Mouse (Mus musculus): ENCODE data around the gene Iffo2. TPM values are rescaled to one million over a fixed set of nuclear protein-coding genes. Genes with fewer than 3 reads are reported as not detected.

Gene Iffo2
- polyA plus RNA-seq, 1 experiment from 2014 or later = 3.6 TPM

GRCm38 (mm10) chr4:139614524-139615260 is 84.3 kb downstream of the Iffo2 start:
- no peaks in the 10 kb centered on the region for H3K9me3 ChIP-seq
- H3K9ac ChIP-seq = no peak overlapping the region
- no peak overlapping the region for H3K27ac ChIP-seq
- H3K4me3 ChIP-seq = no peak overlapping the region
- H3K4me2 ChIP-seq = no peak overlapping the region
- H3K36me3 ChIP-seq = peaks cover 28% of the 10 kb centered on the region
- no peaks in the 10 kb centered on the region for H3K27me3 ChIP-seq
- H3K4me1 ChIP-seq = peaks cover 22% of the 10 kb centered on the region; the same call in 1 of the 2 replicates
- ATAC-seq (ENCODE audit: borderline replicate concordance, extremely low read depth, low FRiP score, low TSS enrichment) = no peak
- 82% methylated on average over 21 of the region's 21 CpGs for WGBS

DNA sequence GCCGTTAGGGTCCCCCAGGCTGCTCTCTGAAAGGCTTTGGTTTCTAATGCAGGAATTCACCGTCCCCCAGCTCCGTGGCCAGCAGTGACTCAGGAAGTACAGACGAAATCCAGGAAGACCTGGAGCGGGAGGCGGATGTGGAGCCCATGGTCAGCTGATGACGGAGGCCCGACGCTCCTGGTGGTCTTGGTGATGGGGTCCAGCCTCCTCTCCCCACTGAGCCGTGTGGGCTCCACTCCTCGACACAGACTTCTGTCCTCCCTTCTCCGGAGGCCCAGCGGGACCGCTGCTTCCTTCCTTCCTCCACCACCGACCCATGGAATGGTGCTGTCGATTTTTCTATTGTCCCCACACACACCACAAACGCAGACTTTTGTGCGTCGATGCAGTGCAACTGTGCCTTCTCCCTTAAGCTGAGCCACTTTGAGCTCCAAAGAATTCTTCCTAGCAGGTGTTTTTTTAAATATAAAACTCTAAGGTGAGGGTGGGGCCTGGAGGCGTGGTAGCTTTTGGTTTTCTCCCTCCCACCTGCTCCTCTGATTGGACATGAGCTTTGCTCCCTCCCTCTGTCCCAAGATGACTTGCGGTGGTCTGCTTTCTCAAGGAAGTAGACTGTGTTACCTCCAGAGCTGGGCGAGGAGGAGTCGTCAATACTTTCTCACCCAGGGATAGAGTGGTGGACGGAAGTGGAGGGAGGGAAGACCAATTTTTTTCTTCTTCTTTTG is 86.1 kb downstream of the Iffo2 start:
- Histone ChIP-seq H3K27ac (peak overlapping the region; percentile 70), H3K4me1 (0 out of 2 replicates have a peak, but pooled peaks cover 13% of the 10 kb centered on the region), H3K9ac (peak overlapping the region; percentile 34), H3K27me3 (no peaks in the 10 kb centered on the region), H3K4me2 (peak overlapping the region; percentile 57), H3K9me3 (no peaks in the 10 kb centered on the region), H3K4me3 (peak overlapping the region; percentile 39), H3K36me3 (peaks cover 28% of the 10 kb centered on the region)
- WGBS = 20% methylated on average over 24 of the region's 24 CpGs
- peak; percentile 73 for ATAC-seq (ENCODE audit: borderline replicate concordance, extremely low read depth, low FRiP score, low TSS enrichment)

DNA sequence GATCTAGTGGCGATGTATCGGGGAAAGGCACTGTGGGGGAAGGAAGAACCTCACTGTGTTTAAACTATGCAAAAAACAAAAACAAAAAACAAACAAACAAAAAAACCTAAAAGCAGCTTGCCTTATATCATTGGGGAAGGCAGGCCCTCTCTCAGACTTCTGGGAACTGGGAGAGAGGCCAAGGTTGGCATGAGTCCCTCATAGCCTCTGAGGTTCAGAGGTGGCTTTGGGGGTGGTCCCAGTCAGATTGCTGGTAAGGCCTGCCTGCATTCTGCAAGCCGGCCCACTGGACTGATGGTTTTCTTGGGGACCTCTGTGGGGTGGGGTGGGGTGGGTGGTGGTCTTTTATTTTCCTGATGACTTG is 86.6 kb downstream of the Iffo2 start:
- Histone ChIP-seq H3K9ac (no peak overlapping the region), H3K4me1 (peaks cover 17% of the 10 kb centered on the region; the same call in 1 of the 2 replicates), H3K27ac (peak overlapping the region; percentile 70; the same call in 1 of the 2 replicates), H3K27me3 (no peaks in the 10 kb centered on the region), H3K4me3 (peak overlapping the region; percentile 39; the same call in 1 of the 2 replicates), H3K4me2 (peak overlapping the region; percentile 57), H3K36me3 (peaks cover 28% of the 10 kb centered on the region), H3K9me3 (no peaks in the 10 kb centered on the region)
- peak; percentile 24; the same call in 1 of the 2 replicates for ATAC-seq (ENCODE audit: borderline replicate concordance, extremely low read depth, low FRiP score, low TSS enrichment)
- WGBS = 28% methylated on average over 3 of the region's 3 CpGs

DNA sequence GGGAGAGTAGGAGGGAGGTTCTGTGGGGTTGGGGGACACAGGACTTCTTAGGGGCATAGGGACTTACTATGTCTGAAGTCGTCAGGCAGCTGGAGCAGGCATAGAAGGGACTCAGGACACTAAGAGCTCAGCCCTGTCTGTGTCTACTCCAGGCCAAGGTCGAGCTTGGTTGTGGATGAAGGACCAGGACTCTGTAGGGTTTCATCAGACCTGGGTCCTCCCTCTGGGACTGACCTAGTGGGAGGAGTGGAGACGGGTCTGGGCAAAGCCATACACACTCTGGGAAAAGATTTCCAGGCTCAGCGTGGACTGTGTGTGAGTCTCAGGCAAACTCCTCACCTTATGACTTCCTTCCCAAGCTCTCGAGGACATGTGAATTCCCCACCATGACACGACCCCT is 89.4 kb downstream of the Iffo2 start:
- Histone ChIP-seq H3K27me3 (no peaks in the 10 kb centered on the region), H3K4me3 (no peak overlapping the region), H3K9ac (no peak overlapping the region), H3K36me3 (peaks cover 10% of the 10 kb centered on the region; the same call in 1 of the 2 replicates), H3K4me2 (no peak overlapping the region), H3K4me1 (peaks cover 35% of the 10 kb centered on the region), H3K27ac (no peak overlapping the region), H3K9me3 (no peaks in the 10 kb centered on the region)
- 71% methylated on average over 6 of the region's 6 CpGs for WGBS
- no peak for ATAC-seq (ENCODE audit: borderline replicate concordance, extremely low read depth, low FRiP score, low TSS enrichment)

GRCm38 (mm10) chr4:139622373-139623282 is 92.3 kb downstream of the Iffo2 start, which contains the start of gene Aldh4a1:
TSS of gene Aldh4a1 (plus strand) at chr4:139622866.
- H3K4me2 ChIP-seq = peak within 1 kb of the TSS; percentile 85
- under 1% methylated on average over 31 of the region's 38 CpGs for WGBS

DNA sequence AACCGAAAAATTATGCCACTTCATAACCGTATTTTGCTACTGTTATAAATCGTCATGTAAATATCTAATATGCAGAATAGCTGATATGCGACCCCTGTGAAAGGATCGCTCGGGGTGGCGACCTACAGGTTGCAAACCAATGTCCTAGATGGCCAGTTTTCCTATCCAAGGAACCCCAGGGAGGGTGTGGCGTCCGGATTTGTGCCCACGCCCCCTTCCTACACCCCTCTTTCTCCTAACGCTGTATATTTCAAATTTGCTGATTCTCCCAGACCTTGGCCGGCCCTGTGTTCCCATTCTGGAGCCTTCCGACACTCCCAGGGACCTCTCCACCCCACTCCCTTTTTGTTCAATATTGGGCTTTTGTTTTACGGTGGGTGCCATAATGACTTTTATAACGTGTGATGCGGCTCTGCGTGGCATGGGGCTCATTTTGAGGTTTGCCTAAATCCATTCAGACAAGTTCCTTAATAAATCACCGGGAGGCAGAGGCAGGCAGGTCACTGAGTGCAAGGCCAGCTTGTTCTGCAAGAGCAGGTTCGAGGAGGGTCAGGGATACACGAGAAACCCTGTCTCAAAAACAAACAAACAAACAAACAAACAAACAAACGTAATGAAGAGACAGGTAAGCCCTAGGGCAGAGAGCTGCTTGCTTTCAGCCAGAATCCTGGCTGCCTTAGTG is 93.2 kb downstream of the Iffo2 start:
- no peak for ATAC-seq (ENCODE audit: borderline replicate concordance, extremely low read depth, low FRiP score, low TSS enrichment)
- peak overlapping the region; percentile 72 for H3K4me3 ChIP-seq
- no peaks in the 10 kb centered on the region for H3K36me3 ChIP-seq
- peak overlapping the region; percentile 72 for H3K9ac ChIP-seq
- 18% methylated on average over 21 of the region's 21 CpGs for WGBS
- no peaks in the 10 kb centered on the region for H3K9me3 ChIP-seq
- H3K27ac ChIP-seq = peak overlapping the region; percentile 79; the same call in 1 of the 2 replicates
- peak overlapping the region; percentile 85 for H3K4me2 ChIP-seq
- peaks cover 27% of the 10 kb centered on the region for H3K4me1 ChIP-seq
- H3K27me3 ChIP-seq = no peaks in the 10 kb centered on the region

More at GRCm38 (mm10) chr4:139622373-139623282, 92.3 kb downstream of the Iffo2 start, which contains the start of gene Aldh4a1:
- peak; percentile 99 for ATAC-seq (ENCODE audit: borderline replicate concordance, extremely low read depth, low FRiP score, low TSS enrichment)
- peak within 1 kb of the TSS; percentile 84 for H3K27ac ChIP-seq
- H3K4me1 ChIP-seq = peaks cover 27% of the 10 kb centered on the region
- H3K4me3 ChIP-seq = peak within 1 kb of the TSS; percentile 72
- H3K9ac ChIP-seq = peak within 1 kb of the TSS; percentile 72
- H3K27me3 ChIP-seq = no peaks in the 10 kb centered on the region
- H3K36me3 ChIP-seq = no peaks in the 10 kb centered on the region; the same call in 1 of the 2 replicates
- H3K9me3 ChIP-seq = no peaks in the 10 kb centered on the region

- Histone ChIP-seq H3K4me3 (peak overlapping the region; percentile 72; the same call in 1 of the 2 replicates), H3K9ac (no peak overlapping the region), H3K36me3 (no peaks in the 10 kb centered on the region), H3K4me2 (peak overlapping the region; percentile 85), H3K9me3 (no peaks in the 10 kb centered on the region), H3K27me3 (no peaks in the 10 kb centered on the region), H3K27ac (no peak overlapping the region), H3K4me1 (peaks cover 27% of the 10 kb centered on the region)
- ATAC-seq (ENCODE audit: borderline replicate concordance, extremely low read depth, low FRiP score, low TSS enrichment) = no peak
- 43% methylated on average over 5 of the region's 5 CpGs for WGBS
Observed at GRCm38 (mm10) chr4:139624116-139624489, 93.8 kb downstream of the Iffo2 start.

DNA sequence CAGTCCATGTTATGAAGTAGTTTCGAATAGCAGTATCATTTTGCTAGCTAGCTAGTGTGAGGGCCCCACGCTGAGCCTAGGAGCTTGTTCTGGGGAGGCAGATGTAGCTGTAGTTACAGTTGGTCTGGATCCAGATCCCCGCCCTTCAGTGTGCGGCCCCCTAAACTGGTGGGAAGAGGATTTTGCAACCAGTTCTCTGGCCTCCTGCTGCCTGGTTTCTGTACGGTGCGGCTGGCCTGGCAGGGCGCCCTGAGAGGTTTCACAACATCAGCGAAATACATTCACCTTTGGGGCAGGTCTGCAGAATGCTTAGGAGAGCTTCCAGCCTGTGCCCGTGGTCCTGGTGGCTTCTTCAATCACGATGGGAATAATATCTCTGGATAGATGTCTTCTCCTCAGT is 94.4 kb downstream of the Iffo2 start:
- WGBS = 58% methylated on average over 10 of the region's 10 CpGs
- H3K27ac ChIP-seq = no peak overlapping the region

DNA sequence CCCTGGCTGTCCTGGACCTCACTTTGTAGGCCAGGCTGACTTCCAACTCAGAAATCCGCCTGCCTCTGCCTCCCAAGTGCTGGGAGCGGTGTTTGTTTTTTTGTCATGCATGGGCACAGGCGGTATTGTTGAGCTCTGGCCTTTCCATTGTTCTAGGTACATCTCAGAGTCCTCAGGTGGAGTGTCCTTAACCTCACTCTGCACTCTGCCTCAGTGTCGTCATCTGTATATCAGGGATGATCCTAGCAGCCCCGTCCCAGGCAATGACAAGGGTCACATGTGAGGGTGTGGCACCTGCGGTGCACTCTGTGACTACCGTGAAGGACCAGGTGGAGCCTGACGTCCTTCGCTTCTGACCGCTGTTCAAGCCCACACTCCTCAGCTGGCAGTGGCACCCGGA is 97.0 kb downstream of the Iffo2 start:
- WGBS = 91% methylated on average over 11 of the region's 11 CpGs
- Histone ChIP-seq H3K9me3 (no peaks in the 10 kb centered on the region), H3K27ac (no peak overlapping the region), H3K4me3 (no peak overlapping the region), H3K27me3 (no peaks in the 10 kb centered on the region), H3K36me3 (no peaks in the 10 kb centered on the region), H3K4me1 (peaks cover 40% of the 10 kb centered on the region), H3K9ac (no peak overlapping the region), H3K4me2 (no peak overlapping the region)
- no peak for ATAC-seq (ENCODE audit: borderline replicate concordance, extremely low read depth, low FRiP score, low TSS enrichment)

More for the DNA sequence above, 94.4 kb downstream of the Iffo2 start:
- Histone ChIP-seq H3K4me3 (no peak overlapping the region), H3K4me1 (peaks cover 27% of the 10 kb centered on the region), H3K36me3 (no peaks in the 10 kb centered on the region), H3K9me3 (no peaks in the 10 kb centered on the region), H3K9ac (no peak overlapping the region), H3K4me2 (peak overlapping the region; percentile 85; the same call in 1 of the 2 replicates), H3K27me3 (no peaks in the 10 kb centered on the region)
- ATAC-seq (ENCODE audit: borderline replicate concordance, extremely low read depth, low FRiP score, low TSS enrichment) = no peak

DNA sequence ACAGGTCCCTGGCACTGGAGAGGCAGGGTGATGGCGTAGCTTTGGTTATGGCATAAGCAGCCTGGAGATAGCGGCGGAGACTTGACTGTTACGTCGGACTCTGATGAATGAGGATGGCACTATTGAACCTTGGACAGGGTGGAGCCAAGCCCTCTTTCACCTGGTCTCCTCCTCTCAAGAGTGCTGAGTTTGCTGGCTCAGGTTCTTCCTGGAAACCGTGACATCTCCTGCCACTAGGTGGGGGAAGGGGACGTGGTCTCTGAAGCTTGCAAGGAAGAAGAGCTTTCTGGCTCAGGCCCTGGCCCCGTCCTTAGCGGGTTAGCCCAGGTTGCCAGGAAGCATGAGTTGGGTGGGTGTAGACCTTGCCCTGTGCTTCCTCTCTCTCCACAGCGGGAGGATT is 99.8 kb downstream of the Iffo2 start:
- H3K36me3 ChIP-seq = no peaks in the 10 kb centered on the region
- no peak overlapping the region for H3K4me3 ChIP-seq
- 65% methylated on average over 10 of the region's 10 CpGs for WGBS
- H3K9me3 ChIP-seq = no peaks in the 10 kb centered on the region
- H3K4me1 ChIP-seq = peaks cover 21% of the 10 kb centered on the region
- no peak for ATAC-seq (ENCODE audit: borderline replicate concordance, extremely low read depth, low FRiP score, low TSS enrichment)
- no peak overlapping the region for H3K27ac ChIP-seq
- H3K4me2 ChIP-seq = no peak overlapping the region
- no peaks in the 10 kb centered on the region for H3K27me3 ChIP-seq
- H3K9ac ChIP-seq = no peak overlapping the region

DNA sequence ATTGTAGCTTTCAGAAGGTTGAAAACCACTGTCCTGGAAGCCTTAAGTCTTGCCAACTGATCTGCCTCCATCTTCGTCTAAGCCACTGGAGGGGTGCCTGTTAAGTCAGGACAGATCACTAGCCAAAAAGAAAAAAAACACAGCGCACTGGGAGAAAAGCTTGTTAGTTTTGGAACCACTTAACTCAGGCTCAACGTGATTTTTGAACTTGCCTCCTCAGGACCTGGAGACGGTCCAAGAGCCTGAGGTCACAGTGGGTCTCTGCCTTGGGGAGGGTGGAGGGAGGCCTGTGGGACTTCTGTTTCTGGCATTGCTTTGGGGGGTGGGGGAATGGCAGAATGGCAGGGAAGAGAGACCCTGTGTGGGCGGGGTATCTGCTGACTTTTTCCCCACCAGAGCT is 100.8 kb downstream of the Iffo2 start:
- Histone ChIP-seq H3K4me2 (no peak overlapping the region), H3K27ac (0 out of 2 replicates have a peak overlapping the region, but pooled peaks have one; percentile 19), H3K4me3 (no peak overlapping the region), H3K27me3 (no peaks in the 10 kb centered on the region), H3K4me1 (peaks cover 21% of the 10 kb centered on the region), H3K36me3 (no peaks in the 10 kb centered on the region), H3K9ac (no peak overlapping the region), H3K9me3 (no peaks in the 10 kb centered on the region)
- WGBS = 29% methylated on average over 5 of the region's 5 CpGs
- ATAC-seq (ENCODE audit: borderline replicate concordance, extremely low read depth, low FRiP score, low TSS enrichment) = no peak
